Mouse (Mus musculus) midbrain, embryonic 11.5 days (tissue): Measurements from ENCODE around the gene Smad9. TPM values are rescaled to one million over a fixed set of nuclear protein-coding genes. Genes with fewer than 3 reads are reported as not detected.

Experiments
- ATAC-seq: fragments of 200-750 bp; cut with Nextera tagmentation; 2 replicates; pipeline ENCODE4 v1.8.0; 2017; ENCODE audit warnings: moderate TSS enrichment, moderate library complexity; ENCODE audit not compliant: low FRiP score
- DNase-seq: peaks from one replicate; pipeline ENCODE4 v3.0.0; 2015; ENCODE audit warnings: low spot score; ENCODE audit errors: missing footprints
- H3K27ac ChIP-seq: fragments of 300-500 bp; sonication (generic); 2 replicates; pipeline ENCODE4 v1.5.1; 2014; ENCODE audit warnings: low read depth, low read length
- H3K27me3 ChIP-seq: fragments of 300-500 bp; sonication (generic); 2 replicates; pipeline ENCODE4 v1.6.1; 2014; ENCODE audit warnings: mild to moderate bottlenecking, low read length, moderate library complexity, mixed read lengths; ENCODE audit not compliant: control insufficient read depth, insufficient read depth
- H3K36me3 ChIP-seq: fragments of 300-500 bp; sonication (generic); 2 replicates; pipeline ENCODE4 v1.6.1; 2014; ENCODE audit warnings: mild to moderate bottlenecking, low read length, moderate library complexity, mixed read lengths; ENCODE audit not compliant: control insufficient read depth, insufficient read depth
- H3K4me1 ChIP-seq: fragments of 300-500 bp; sonication (generic); 2 replicates; pipeline ENCODE4 v1.6.1; 2014; ENCODE audit warnings: low read length; ENCODE audit not compliant: control insufficient read depth, insufficient read depth
- H3K4me2 ChIP-seq: fragments of 300-500 bp; sonication (generic); 2 replicates; pipeline ENCODE4 v1.6.1; 2014; ENCODE audit warnings: mild to moderate bottlenecking, moderate library complexity
- H3K4me3 ChIP-seq: fragments of 300-500 bp; sonication (generic); 2 replicates; pipeline ENCODE4 v1.5.1; 2014; ENCODE audit warnings: low read depth, low read length
- H3K9ac ChIP-seq: fragments of 300-500 bp; sonication (generic); 2 replicates; pipeline ENCODE4 v1.6.1; 2014; ENCODE audit warnings: low read length
- H3K9me3 ChIP-seq: fragments of 300-500 bp; sonication (generic); 2 replicates; pipeline ENCODE4 v1.6.1; 2016; ENCODE audit warnings: low read length; ENCODE audit not compliant: control insufficient read depth
- WGBS: fragments of 180-500 bp; shearing (Covaris S2); extraction: QIAGEN DNeasy Blood & Tissue Kit; methylation state at CpG from one replicate; pipeline ENCODE4 v1.1.7; 2014; 5-methylcytosine and 5-hydroxymethylcytosine counted together
- polyA plus RNA-seq: library from polyadenylated mRNA; unstranded; fragments of >200 nt; fragmentation: Nextera tagmentation; extraction: Ambion mirVana; gene quantifications from 2 replicates; pipeline ENCODE4 v1.2.1, GENCODE M21; 2014

Gene Smad9
- polyA plus RNA-seq, 1 experiment from 2014 or later, result 0.27 TPM

GRCm38 (mm10) chr3:54728100-54728499 is 27.3 kb upstream of the Smad9 start:
- WGBS, result 94% methylated on average over 6 of the region's 6 CpGs
- Histone ChIP-seq H3K9ac (no peak overlapping the region), H3K4me3 (no peak overlapping the region), H3K27ac (no peak overlapping the region), H3K9me3 (no peaks in the 10 kb centered on the region), H3K4me2 (no peak overlapping the region), H3K36me3 (peaks cover 16% of the 10 kb centered on the region), H3K4me1 (no peaks in the 10 kb centered on the region), H3K27me3 (no peaks in the 10 kb centered on the region)
- ATAC-seq (no peak), DNase-seq (no peak)

- WGBS, result 88% methylated on average over 8 of the region's 8 CpGs
- H3K36me3 ChIP-seq, result peaks cover 16% of the 10 kb centered on the region
- DNase-seq (no peak), ATAC-seq (no peak)
- no peak overlapping the region for H3K9ac ChIP-seq
- no peak overlapping the region for H3K4me3 ChIP-seq
- H3K9me3 ChIP-seq, result no peaks in the 10 kb centered on the region
- H3K4me2 ChIP-seq, result no peak overlapping the region
- no peak overlapping the region for H3K27ac ChIP-seq
- no peaks in the 10 kb centered on the region for H3K27me3 ChIP-seq
- H3K4me1 ChIP-seq, result peaks cover 8% of the 10 kb centered on the region
Measured at GRCm38 (mm10) chr3:54731626-54732150, 23.7 kb upstream of the Smad9 start.

- WGBS, result 97% methylated on average over 4 of the region's 4 CpGs
- ATAC-seq (no peak), DNase-seq (no peak)
- Histone ChIP-seq H3K4me1 (peaks cover 8% of the 10 kb centered on the region), H3K9ac (no peak overlapping the region), H3K27me3 (no peaks in the 10 kb centered on the region), H3K4me3 (no peak overlapping the region), H3K9me3 (no peaks in the 10 kb centered on the region), H3K4me2 (no peak overlapping the region), H3K36me3 (peaks cover 16% of the 10 kb centered on the region), H3K27ac (no peak overlapping the region)
Measured at GRCm38 (mm10) chr3:54732371-54732770, 23.0 kb upstream of the Smad9 start.

DNA sequence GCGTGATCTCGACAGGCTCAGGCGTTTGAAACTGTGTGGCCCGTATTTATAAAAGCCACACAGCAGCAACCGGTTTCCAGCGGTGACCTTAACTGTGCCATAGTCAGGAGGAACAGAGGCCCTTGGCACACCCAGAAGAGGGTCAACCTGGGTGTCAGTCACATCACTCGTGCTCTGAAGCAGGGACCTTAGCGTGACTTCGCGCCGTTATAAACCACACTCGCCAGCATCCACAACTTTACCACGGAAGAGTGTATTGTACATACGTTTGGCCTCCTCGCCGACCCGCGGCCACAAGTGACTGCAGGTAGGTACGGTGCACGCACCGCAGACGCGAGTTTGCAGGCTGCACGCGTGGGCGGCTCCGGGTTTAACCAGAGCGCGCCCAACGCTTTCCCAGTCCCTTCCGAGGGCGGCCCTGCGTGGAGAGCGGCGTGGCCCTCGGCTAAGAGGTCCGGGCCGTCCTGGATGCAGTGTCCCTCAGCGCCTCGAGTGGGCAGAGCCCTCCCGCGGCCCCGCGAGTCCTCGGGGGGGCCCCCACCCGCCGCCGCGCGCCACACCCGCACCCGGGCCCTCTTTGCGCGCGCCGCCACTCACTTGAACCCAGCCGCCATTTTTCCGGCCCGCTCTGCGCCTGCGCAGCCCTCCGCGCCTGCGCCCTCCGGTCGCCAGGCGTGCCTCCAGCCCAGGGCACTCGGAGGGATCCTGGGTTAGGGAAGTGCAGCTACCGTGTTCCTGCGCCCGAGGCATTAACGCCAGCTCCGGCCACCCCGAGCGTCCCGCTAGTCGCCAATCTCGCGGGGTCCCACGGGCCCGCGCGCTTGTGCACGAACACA is 20.8 kb upstream of the Smad9 start:
- Histone ChIP-seq H3K9me3 (no peaks in the 10 kb centered on the region), H3K27me3 (no peaks in the 10 kb centered on the region), H3K27ac (peak overlapping the region; percentile 98), H3K4me3 (peak overlapping the region; percentile 91), H3K36me3 (peaks cover 11% of the 10 kb centered on the region), H3K9ac (peak overlapping the region; percentile 95), H3K4me1 (peaks cover 8% of the 10 kb centered on the region), H3K4me2 (peak overlapping the region; percentile 88)
- ATAC-seq, result peak; percentile 95
- peak; percentile 99 for DNase-seq
- WGBS, result under 1% methylated on average over 77 of the region's 84 CpGs

DNA sequence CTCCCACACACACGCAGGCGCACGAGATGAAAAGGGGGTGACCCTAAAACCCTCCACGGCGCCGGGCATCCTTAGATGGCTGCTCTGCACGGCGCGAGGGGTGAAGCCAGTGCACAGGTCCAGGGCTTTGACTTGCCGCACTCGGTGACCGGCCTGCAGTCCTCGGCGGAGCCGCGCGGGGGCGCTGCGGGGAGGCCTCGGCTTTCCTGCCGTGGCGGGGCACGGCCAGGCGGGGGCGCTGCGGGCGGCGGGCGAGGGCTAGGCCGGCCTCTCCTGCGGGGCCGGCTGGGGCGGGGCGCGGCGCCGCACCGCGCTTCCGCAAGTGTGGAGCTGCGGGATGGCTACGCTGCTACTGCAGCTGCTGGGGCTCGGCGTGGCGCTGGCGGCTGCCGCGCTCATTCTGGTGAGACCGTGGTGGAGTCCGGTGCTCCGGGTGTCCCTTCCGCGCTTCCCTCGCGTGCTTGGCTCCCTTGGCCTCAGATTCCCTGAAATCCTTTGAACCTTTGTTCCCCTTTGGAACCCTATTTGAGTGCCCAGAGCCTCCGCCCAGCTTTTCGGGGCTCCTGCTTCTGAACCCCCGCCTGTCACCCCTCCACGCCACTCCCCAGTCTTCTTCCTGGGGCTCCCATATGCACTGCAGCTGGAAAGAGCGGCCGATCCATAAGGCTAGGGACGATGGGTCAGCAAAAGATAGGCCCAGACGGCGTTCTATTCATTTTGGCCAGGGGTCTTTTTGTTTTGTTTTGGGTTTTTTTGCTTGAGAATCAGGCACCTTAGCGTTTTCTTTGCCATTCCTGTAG is 19.9 kb upstream of the Smad9 start, which contains the start of the genes Exosc8 and Alg5:
TSS of gene Exosc8 (minus strand) at position 147 of the 800 bp plus-strand sequence.
TSS of gene Alg5 (plus strand) at position 293 of the 800 bp plus-strand sequence.
- peak within 1 kb of the TSS; percentile 91 for H3K4me3 ChIP-seq
- H3K36me3 ChIP-seq, result peaks cover 6% of the 10 kb centered on the region
- no peaks in the 10 kb centered on the region for H3K9me3 ChIP-seq
- peak within 1 kb of the TSS; percentile 98 for H3K27ac ChIP-seq
- no peaks in the 10 kb centered on the region for H3K27me3 ChIP-seq
- peak; percentile 93 for ATAC-seq
- peak; percentile 100 for DNase-seq
- peak within 1 kb of the TSS; percentile 95 for H3K9ac ChIP-seq
- under 1% methylated on average over 61 of the region's 65 CpGs for WGBS
- H3K4me1 ChIP-seq, result peaks cover 8% of the 10 kb centered on the region
- H3K4me2 ChIP-seq, result peak within 1 kb of the TSS; percentile 88

DNA sequence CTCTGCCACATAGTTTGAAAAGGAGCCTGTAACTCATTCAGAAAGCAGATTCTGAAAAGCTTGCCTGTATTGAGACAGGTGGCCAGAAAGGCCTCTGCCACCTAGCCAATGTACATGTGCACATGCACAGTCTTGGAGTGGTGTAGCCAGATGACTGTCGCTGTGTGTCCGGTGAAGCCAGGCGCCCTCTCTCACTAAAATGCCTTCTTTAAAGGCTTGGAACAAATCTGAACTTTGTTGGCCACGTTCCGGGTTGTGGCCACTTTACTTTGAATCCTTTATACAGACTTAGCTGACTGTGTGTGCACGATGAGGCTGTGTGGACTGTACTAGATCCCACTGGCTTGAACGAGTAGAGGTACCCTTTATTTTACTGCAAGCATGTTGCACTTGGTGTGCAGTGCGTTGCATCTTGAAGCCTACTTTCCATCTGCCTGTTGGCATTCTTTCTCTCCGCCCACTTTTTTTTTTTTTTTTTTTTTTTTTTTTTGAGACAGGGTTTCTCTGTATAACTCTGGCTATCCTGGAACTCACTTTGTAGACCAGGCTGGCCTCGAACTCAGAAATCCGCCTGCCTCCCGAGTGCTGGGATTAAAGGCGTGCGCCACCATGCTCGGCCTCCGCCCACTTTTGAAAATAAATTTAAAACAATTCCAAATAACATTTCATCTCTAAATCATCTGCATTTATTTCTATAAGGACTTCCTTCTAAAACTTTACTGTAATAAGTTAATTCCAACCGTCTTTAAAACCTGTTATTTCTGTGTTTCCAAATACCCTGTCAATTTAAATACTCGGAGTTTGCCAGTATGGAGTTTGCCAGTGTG is 19.1 kb upstream of the Smad9 start:
- H3K4me1 ChIP-seq, result peaks cover 8% of the 10 kb centered on the region
- H3K27ac ChIP-seq, result no peak overlapping the region; the same call in 1 of the 2 replicates
- H3K9me3 ChIP-seq, result no peaks in the 10 kb centered on the region
- WGBS, result 61% methylated on average over 18 of the region's 18 CpGs
- H3K4me3 ChIP-seq, result peak overlapping the region; percentile 91
- peaks cover 9% of the 10 kb centered on the region for H3K36me3 ChIP-seq
- peak overlapping the region; percentile 88 for H3K4me2 ChIP-seq
- no peaks in the 10 kb centered on the region for H3K27me3 ChIP-seq
- ATAC-seq (no peak), DNase-seq (peak; percentile 93)
- peak overlapping the region; percentile 95 for H3K9ac ChIP-seq

- DNase-seq (no peak), ATAC-seq (no peak)
- peaks cover 15% of the 10 kb centered on the region for H3K36me3 ChIP-seq
- no peaks in the 10 kb centered on the region; the same call in 1 of the 2 replicates for H3K9me3 ChIP-seq
- H3K27me3 ChIP-seq, result no peaks in the 10 kb centered on the region
- no peak overlapping the region for H3K4me2 ChIP-seq
- WGBS, result 93% methylated on average over 8 of the region's 8 CpGs
- no peak overlapping the region for H3K27ac ChIP-seq
- no peak overlapping the region for H3K4me3 ChIP-seq
- H3K4me1 ChIP-seq, result peaks cover 8% of the 10 kb centered on the region
- no peak overlapping the region for H3K9ac ChIP-seq
Measured at GRCm38 (mm10) chr3:54737317-54737716, 18.1 kb upstream of the Smad9 start.

- Histone ChIP-seq H3K27ac (no peak overlapping the region), H3K27me3 (no peaks in the 10 kb centered on the region), H3K9ac (no peak overlapping the region), H3K4me2 (no peak overlapping the region), H3K4me1 (no peaks in the 10 kb centered on the region), H3K9me3 (no peaks in the 10 kb centered on the region; the same call in 1 of the 2 replicates), H3K36me3 (peaks cover 40% of the 10 kb centered on the region), H3K4me3 (no peak overlapping the region)
- 96% methylated on average over 11 of the region's 11 CpGs for WGBS
- no peak for DNase-seq
- ATAC-seq, result no peak
Measured at GRCm38 (mm10) chr3:54741965-54742364, 13.4 kb upstream of the Smad9 start.
